Comparison of ENCODE assay signal across 8 mouse cellular contexts in the genomic region with DNA sequence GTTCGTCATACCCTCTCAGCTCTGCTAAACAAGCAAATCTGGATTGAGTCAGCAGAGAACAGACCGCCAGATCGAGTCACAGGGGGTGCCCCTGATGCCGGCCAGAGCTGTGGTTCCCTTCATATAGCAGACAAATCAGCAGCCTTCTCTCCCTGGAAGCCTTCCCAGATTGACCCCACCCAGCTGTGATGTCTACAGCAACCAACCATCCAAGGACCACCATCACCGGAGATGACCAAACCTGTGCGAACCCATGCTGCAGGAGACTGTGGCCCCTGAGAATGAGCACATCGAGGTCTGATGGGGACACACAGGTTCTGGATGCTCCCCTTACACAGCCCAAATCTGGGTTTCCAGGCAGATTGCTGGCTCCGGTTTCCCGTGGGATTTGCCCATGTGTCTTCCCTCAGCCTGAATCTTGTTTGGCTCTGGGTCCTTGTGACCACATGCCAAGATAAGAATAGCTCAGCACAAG. TPM values are rescaled to one million over a fixed set of nuclear protein-coding genes. Genes with fewer than 3 reads are reported as not detected.
DNase-seq lines count a peak whose midpoint lies in the region; ATAC-seq and TF ChIP-seq lines count a peak whose summit lies in the region.

No protein-coding gene starts in this region.

- H3K9me3 ChIP-seq in intestine, embryonic 14.5 days (ENCODE audit: control insufficient read depth, low read length), result no peaks in the 10 kb centered on the region

- DNase-seq in layer of hippocampus, adult 11-12 months (ENCODE audit: low spot score), result peak; percentile 53
- DNase-seq in layer of hippocampus, adult 9-10 months (ENCODE audit: low spot score), result no peak
- DNase-seq in intestine, embryonic 14.5 days (ENCODE audit: low spot score), result no peak
- DNase-seq in adrenal gland, adult (ENCODE audit: inconsistent age in 2 of 2, low spot score in 1 of 2), result no peak
- DNase-seq in kidney, postnatal 25 days, result no peak
- no peak for DNase-seq in gastrocnemius, postnatal 10 days

- 66% methylated on average over 9 of the region's 9 CpGs for whole genome bisulfite sequencing in intestine, embryonic 14.5 days
- WGBS in macrophage (ENCODE audit: missing documents), result 57% methylated on average over 9 of the region's 9 CpGs

- peaks cover 44% of the 10 kb centered on the region for H3K79me2 ChIP-seq in macrophage (ENCODE audit: inconsistent target)

- no peaks in the 10 kb centered on the region for H3K27me3 ChIP-seq in intestine, embryonic 14.5 days (replicated peaks; ENCODE audit: control insufficient read depth, insufficient read depth, low read length)

- TF ChIP-seq CTCF in cortical plate, adult 2 months (IDR thresholded peaks at IDR 0.05; ENCODE audit: extremely low read depth, insufficient read depth, low read length), result no peak

- peak overlapping the region; percentile 73 for H3K4me3 ChIP-seq in cortical plate, adult 2 months (ENCODE audit: insufficient read depth, low read length)
- H3K4me3 ChIP-seq in intestine, embryonic 14.5 days (ENCODE audit: low read depth, low read length), result peak overlapping the region; percentile 90
- H3K4me3 ChIP-seq in macrophage (ENCODE audit: inconsistent target), result peak overlapping the region; percentile 73

- H3K27ac ChIP-seq in cortical plate, adult 2 months (ENCODE audit: insufficient read depth, low read length), result 0 out of 2 replicates have a peak overlapping the region, but pooled peaks have one; percentile 59
- no peak overlapping the region for H3K27ac ChIP-seq in intestine, embryonic 14.5 days (ENCODE audit: low read depth)
- H3K27ac ChIP-seq in macrophage, result 0 out of 2 replicates have a peak overlapping the region, but pooled peaks have one; percentile 32

- no peak for TF ChIP-seq POLR2A in cortical plate, adult 2 months (IDR thresholded peaks at IDR 0.05; ENCODE audit: extremely low read depth, insufficient read depth, low read length)

- no peak for ATAC-seq in intestine, embryonic 14.5 days (replicated peaks; ENCODE audit: low FRiP score, low TSS enrichment, low read depth)

- peak overlapping the region; percentile 93 for H3K4me2 ChIP-seq in intestine, embryonic 14.5 days (ENCODE audit: low read length)

- H3K4me1 ChIP-seq in cortical plate, adult 2 months (ENCODE audit: control insufficient read depth, insufficient read depth, low read length), result no peaks in the 10 kb centered on the region
- peaks cover 9% of the 10 kb centered on the region; the same call in 1 of the 2 replicates for H3K4me1 ChIP-seq in intestine, embryonic 14.5 days (replicated peaks; ENCODE audit: control insufficient read depth, insufficient read depth, low read length)

- H3K9ac ChIP-seq in intestine, embryonic 14.5 days (ENCODE audit: low read length), result peak overlapping the region; percentile 81

- 0 out of 2 replicates have a peak, but pooled peaks cover 3% of the 10 kb centered on the region for H3K36me3 ChIP-seq in intestine, embryonic 14.5 days (ENCODE audit: control insufficient read depth, insufficient read depth, low read length)
- H3K36me3 ChIP-seq in macrophage (ENCODE audit: inconsistent target), result peaks cover 6% of the 10 kb centered on the region; the same call in 1 of the 2 replicates

RNA-seq across cellular contexts. Expression of a gene that starts 1.2 kb away (rescaled TPM):
- polyA plus RNA-seq in cortical plate, adult 2 months (2012; rRNA removed), result 53.3 and 54.7 TPM in 2 replicates
- 36.5 and 42.1 TPM in 2 replicates for polyA plus RNA-seq in intestine, embryonic 14.5 days (2014; fragmentation: Nextera tagmentation; extraction: Ambion mirVana)
- 100 to 1,000 TPM in 6 of 26 experiments, 10 to 100 TPM in 20; 30.9 to 203 (median 69.0) TPM for total RNA-seq in macrophage (2018; cell fraction: chromatin; rRNA removed)
- 100 to 1,000 TPM in 14 of 26 experiments, 10 to 100 TPM in 12; 63.3 to 169 (median 102) TPM for total RNA-seq in macrophage (2018; cell fraction: cytosol; rRNA removed)
- total RNA-seq in macrophage (2018; cell fraction: nucleus; rRNA removed), result 100 to 1,000 TPM in 18 of 26 experiments, 10 to 100 TPM in 8; 67.5 to 184 (median 120) TPM
- polyA plus RNA-seq in macrophage (2018), result 95.1 to 104 TPM (median 96.6 TPM) in 3 replicates
- 10 to 100 TPM; 36.7 to 38.0 TPM for total RNA-seq in gastrocnemius, postnatal 10 days (2021)

RNA-seq across cellular contexts. Expression of a gene that starts 8.8 kb away (rescaled TPM):
- polyA plus RNA-seq in cortical plate, adult 2 months (2012; rRNA removed), result 6.3 and 6.6 TPM in 2 replicates
- 3.3 and 3.8 TPM in 2 replicates for polyA plus RNA-seq in intestine, embryonic 14.5 days (2014; fragmentation: Nextera tagmentation; extraction: Ambion mirVana)
- 100 to 1,000 TPM in 25 of 26 experiments, 10 to 100 TPM in 1; 86.6 to 485 (median 263) TPM for total RNA-seq in macrophage (2018; cell fraction: chromatin; rRNA removed)
- total RNA-seq in macrophage (2018; cell fraction: cytosol; rRNA removed), result 10 to 100 TPM; 34.2 to 96.4 (median 63.3) TPM
- total RNA-seq in macrophage (2018; cell fraction: nucleus; rRNA removed), result 100 to 1,000 TPM in 25 of 26 experiments, 10 to 100 TPM in 1; 99.8 to 297 (median 210) TPM
- polyA plus RNA-seq in macrophage (2018), result 25.5 to 66.8 TPM (median 27.4 TPM) in 3 replicates
- total RNA-seq in gastrocnemius, postnatal 10 days (2021), result 10 to 100 TPM; 15.1 to 20.0 TPM

RNA-seq across cellular contexts. Expression of a gene that starts 25.9 kb away (rescaled TPM):
- polyA plus RNA-seq in cortical plate, adult 2 months (2012; rRNA removed), result 0.21 and 0.64 TPM in 2 replicates
- not detected in 2 replicates for polyA plus RNA-seq in intestine, embryonic 14.5 days (2014; fragmentation: Nextera tagmentation; extraction: Ambion mirVana)
- total RNA-seq in macrophage (2018; cell fraction: chromatin; rRNA removed), result not detected
- total RNA-seq in macrophage (2018; cell fraction: cytosol; rRNA removed), result not detected
- total RNA-seq in macrophage (2018; cell fraction: nucleus; rRNA removed), result not detected
- polyA plus RNA-seq in macrophage (2018), result not detected in 3 replicates
- total RNA-seq in gastrocnemius, postnatal 10 days (2021), result not detected

RNA-seq across cellular contexts. Expression of a gene that starts 29.6 kb away (rescaled TPM):
- polyA plus RNA-seq in cortical plate, adult 2 months (2012; rRNA removed), result 8.1 and 8.2 TPM in 2 replicates
- polyA plus RNA-seq in intestine, embryonic 14.5 days (2014; fragmentation: Nextera tagmentation; extraction: Ambion mirVana), result 8.4 and 9.9 TPM in 2 replicates
- total RNA-seq in macrophage (2018; cell fraction: chromatin; rRNA removed), result not detected
- under 1 TPM in 1 of 26 experiments, not detected in 25; 0.18 TPM for total RNA-seq in macrophage (2018; cell fraction: cytosol; rRNA removed)
- total RNA-seq in macrophage (2018; cell fraction: nucleus; rRNA removed), result not detected
- not detected in 3 replicates for polyA plus RNA-seq in macrophage (2018)
- total RNA-seq in gastrocnemius, postnatal 10 days (2021), result 1 to 10 TPM in 1 of 2 experiments, under 1 TPM in 1; 0.26 to 1.2 TPM
